Mouse (Mus musculus) heart, adult 2 months (tissue): ENCODE measurements around the gene Grb10.

Source experiments
- CTCF ChIP-seq: fragments of 200-600 bp; IDR thresholded peaks from 2 replicates; pipeline ENCODE4 v1.8.1; 2022; ENCODE audit warnings: antibody characterized with exemption, mild to moderate bottlenecking, moderate library complexity
- EP300 ChIP-seq: fragments of 200-500 bp; IDR thresholded peaks from 2 replicates; pipeline ENCODE4 v1.6.1; 2011; ENCODE audit warnings: low read depth, low read length, control low read depth; ENCODE audit not compliant: insufficient read depth
- POLR2A ChIP-seq: fragments of 200-500 bp; IDR thresholded peaks from 2 replicates; pipeline ENCODE4 v1.6.1; 2011; ENCODE audit warnings: mild to moderate bottlenecking, low read depth, low read length, control low read depth; ENCODE audit not compliant: insufficient read depth

- TF ChIP-seq CTCF (no peak), POLR2A (no peak), EP300 (no peak)
Measured at GRCm38 (mm10) chr11:12019651-12020050, 18.8 kb downstream of the Grb10 start.
